Mouse (Mus musculus) erythroblast, embryonic 14.5 days (primary cell): ENCODE measurements around the gene Prpf6.

ENCODE experiments used
- GATA1 ChIP-seq: IDR thresholded peaks from 2 replicates; pipeline ENCODE4 v1.6.1; 2012; ENCODE audit warnings: low read length, inconsistent platforms, mixed read lengths
- TAL1 ChIP-seq: IDR thresholded peaks from 3 replicates; pipeline ENCODE4 v1.6.1; 2012; ENCODE audit warnings: low read length, inconsistent platforms, mixed read lengths

DNA sequence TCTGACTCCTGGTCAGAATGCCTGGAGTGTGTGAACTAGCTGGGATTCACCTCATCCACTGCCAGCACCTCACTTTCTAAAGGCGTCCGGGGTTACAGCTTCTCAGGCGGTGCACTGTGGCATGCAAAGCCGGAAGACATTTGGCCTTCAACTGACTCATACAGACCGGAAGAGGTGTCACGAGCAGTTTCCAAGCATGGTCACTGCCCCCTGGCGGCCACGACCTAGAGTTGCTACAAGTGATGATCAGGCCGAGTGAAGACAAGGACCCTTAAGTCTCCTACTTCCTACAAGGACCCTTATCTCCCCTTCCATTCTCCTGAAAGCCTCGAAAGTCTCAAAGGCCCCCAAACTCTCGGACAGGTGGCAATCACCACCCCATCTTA is 10.7 kb upstream of the Prpf6 start:
- TF ChIP-seq TAL1 (no peak), GATA1 (no peak)
